Mouse (Mus musculus) hindbrain, embryonic 10.5 days (tissue): Measurements from ENCODE around the gene Kcnh1. TPM values are rescaled to one million over a fixed set of nuclear protein-coding genes. Genes with fewer than 3 reads are reported as not detected.
A peak's percentile ranks its signal among the peaks of the same experiment; 100 is the strongest.

ENCODE experiments used
- DNase-seq: peaks from one replicate; pipeline ENCODE4 v3.0.0-alpha.2; 2017; ENCODE audit warnings: low spot score
- H3K27ac ChIP-seq: fragments of 300-500 bp; sonication (generic); 2 replicates; pipeline ENCODE4 v1.5.1; 2016; ENCODE audit warnings: mild to moderate bottlenecking, moderate library complexity
- H3K27me3 ChIP-seq: fragments of 300-500 bp; sonication (generic); 2 replicates; pipeline ENCODE4 v1.6.1; 2016; ENCODE audit warnings: mild to moderate bottlenecking; ENCODE audit not compliant: poor library complexity, insufficient read depth, severe bottlenecking
- H3K36me3 ChIP-seq: fragments of 300-500 bp; sonication (generic); 2 replicates; pipeline ENCODE4 v1.6.1; 2016; ENCODE audit warnings: mild to moderate bottlenecking, moderate library complexity
- H3K4me1 ChIP-seq: fragments of 300-500 bp; sonication (generic); replicated peaks from 2 replicates; pipeline ENCODE4 v1.6.1; 2016; ENCODE audit warnings: mild to moderate bottlenecking
- H3K4me3 ChIP-seq: fragments of 300-500 bp; sonication (generic); 2 replicates; pipeline ENCODE4 v1.5.1; 2016; ENCODE audit warnings: mild to moderate bottlenecking, moderate library complexity
- H3K9me3 ChIP-seq: fragments of 300-500 bp; sonication (generic); 2 replicates; pipeline ENCODE4 v1.6.1; 2016; ENCODE audit warnings: mild to moderate bottlenecking, moderate library complexity
- WGBS: fragments of 180-500 bp; shearing (Covaris S2); methylation state at CpG from one replicate; pipeline ENCODE4 v1.1.7; 2016; 5-methylcytosine and 5-hydroxymethylcytosine counted together
- polyA plus RNA-seq: library from polyadenylated mRNA; unstranded; fragments of >200 nt; fragmentation: Nextera tagmentation; extraction: Ambion mirVana; gene quantifications from 2 replicates; pipeline ENCODE4 v1.2.1, GENCODE M21; 2016

Gene Kcnh1
- 0.84 and 1.4 TPM in 2 replicates for polyA plus RNA-seq

DNA sequence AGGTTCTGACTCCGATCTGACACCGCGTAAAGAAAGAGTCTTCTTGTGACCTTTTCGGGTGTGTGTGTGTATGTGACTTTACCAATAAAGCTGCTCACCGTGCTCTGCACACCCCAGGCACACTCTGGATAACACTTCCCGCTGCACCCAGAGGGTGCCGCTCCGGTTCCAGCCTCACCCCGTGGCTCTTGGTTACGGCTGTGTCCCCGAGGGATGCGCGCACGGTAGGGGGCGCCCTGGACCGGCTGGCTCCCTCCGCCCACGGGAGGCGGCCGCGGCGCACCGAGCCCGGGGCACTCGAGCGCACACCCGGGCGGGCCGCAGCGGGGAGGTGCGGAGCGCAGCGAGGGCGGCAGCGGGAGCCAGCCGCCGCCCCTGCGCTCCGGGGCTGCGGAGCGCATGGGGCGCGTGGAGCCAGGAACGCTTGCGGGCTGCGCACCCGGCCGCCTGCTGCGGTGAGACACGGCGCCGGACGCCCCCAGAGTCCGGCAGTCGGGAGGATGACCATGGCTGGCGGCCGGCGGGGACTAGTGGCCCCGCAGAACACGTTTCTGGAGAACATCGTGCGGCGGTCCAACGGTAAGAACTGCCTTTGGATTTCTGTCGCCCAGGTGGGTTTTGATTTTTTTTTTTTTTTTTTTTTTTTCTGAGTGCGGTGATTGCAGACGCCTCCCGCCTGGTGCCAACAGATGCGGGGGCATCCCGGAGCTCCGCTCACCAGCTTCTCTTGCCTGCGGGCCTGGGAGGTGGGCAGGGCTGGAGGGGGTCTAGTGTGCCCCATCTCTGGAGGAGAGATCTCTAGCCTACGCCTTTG lies at the start of gene Kcnh1:
Kcnh1 (plus strand) TSS at position 267 of the 814 bp plus-strand sequence.
- DNase-seq, result peak; percentile 82
- Histone ChIP-seq H3K27me3 (peaks cover 54% of the 10 kb centered on the region), H3K36me3 (no peaks in the 10 kb centered on the region), H3K4me1 (peaks cover 12% of the 10 kb centered on the region), H3K27ac (peak within 1 kb of the TSS; percentile 72), H3K9me3 (no peaks in the 10 kb centered on the region), H3K4me3 (peak within 1 kb of the TSS; percentile 61)
- 2% methylated on average over 73 of the region's 73 CpGs for WGBS

DNA sequence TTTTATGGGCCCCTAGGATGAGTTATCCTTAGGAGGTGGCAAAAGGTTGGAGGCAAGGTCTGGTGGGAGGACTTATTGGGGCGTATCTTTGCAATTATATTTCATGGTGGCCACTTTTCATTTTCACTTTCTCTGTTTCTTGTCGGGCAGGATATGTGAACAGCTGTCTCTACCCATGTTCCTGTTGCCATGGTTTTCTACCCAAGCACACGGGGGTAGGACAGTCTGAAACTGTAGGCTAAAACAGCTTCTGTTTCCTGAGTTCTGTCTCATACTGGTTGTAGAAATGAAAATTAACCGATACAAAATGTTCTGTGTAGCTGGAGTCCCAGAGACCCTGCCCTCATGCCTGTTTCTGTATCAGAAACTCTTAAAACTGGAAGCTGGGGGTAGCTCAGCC lies 39.4 kb upstream of the Kcnh1 start:
- Histone ChIP-seq H3K4me3 (no peak overlapping the region), H3K27me3 (no peaks in the 10 kb centered on the region), H3K9me3 (peaks cover 2% of the 10 kb centered on the region; the same call in 1 of the 2 replicates), H3K36me3 (no peaks in the 10 kb centered on the region), H3K27ac (no peak overlapping the region), H3K4me1 (no peaks in the 10 kb centered on the region)
- DNase-seq, result no peak
- WGBS, result 90% methylated on average over 4 of the region's 4 CpGs

DNA sequence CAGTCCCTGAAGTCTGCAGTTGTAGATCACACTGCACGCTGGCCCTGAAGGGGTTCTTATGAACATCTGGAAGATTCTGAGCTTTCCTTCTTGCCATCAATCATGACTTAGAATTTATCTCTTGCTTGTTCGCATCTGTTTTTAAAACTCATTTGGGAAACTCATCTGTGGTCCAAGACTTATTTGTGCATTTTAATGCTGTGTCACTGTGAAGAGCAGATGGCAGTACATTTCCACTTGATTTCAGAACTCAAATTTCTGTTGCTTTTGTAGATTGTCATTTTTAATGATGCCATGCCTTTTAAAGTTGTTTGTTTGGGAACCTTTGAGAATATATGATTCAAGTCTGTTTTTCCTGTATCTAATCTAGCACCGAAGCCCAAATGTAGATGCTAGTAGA lies 19.1 kb upstream of the Kcnh1 start:
- 95% methylated on average over 3 of the region's 3 CpGs for WGBS

DNA sequence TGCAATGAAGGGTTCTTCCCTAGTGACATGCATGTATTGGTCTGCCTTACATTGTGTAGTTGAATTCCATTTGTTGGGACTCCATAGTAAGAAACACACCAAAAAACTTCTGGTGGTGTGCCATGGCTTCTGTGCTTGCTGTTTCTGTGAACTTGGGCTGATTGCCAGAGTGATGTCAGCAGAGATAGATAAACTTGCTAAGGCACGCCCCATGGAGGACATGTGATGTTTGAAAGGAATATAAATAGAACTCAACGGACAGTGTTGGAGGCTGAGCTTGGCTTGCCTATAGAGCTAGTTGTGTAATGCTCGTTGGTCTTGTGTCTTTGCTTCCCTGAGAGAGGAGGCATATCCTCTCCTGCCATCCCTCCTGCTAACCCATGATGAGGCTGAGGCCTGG lies 10.7 kb upstream of the Kcnh1 start:
- H3K27me3 ChIP-seq, result no peaks in the 10 kb centered on the region
- DNase-seq, result no peak
- no peaks in the 10 kb centered on the region for H3K36me3 ChIP-seq
- H3K9me3 ChIP-seq, result no peaks in the 10 kb centered on the region
- no peak overlapping the region for H3K4me3 ChIP-seq
- no peak overlapping the region for H3K27ac ChIP-seq
- WGBS, result 86% methylated on average over 3 of the region's 3 CpGs
- H3K4me1 ChIP-seq, result no peaks in the 10 kb centered on the region

More for the DNA sequence above, 19.1 kb upstream of the Kcnh1 start:
- Histone ChIP-seq H3K27me3 (no peaks in the 10 kb centered on the region), H3K4me3 (no peak overlapping the region), H3K36me3 (no peaks in the 10 kb centered on the region), H3K27ac (no peak overlapping the region), H3K9me3 (no peaks in the 10 kb centered on the region), H3K4me1 (no peaks in the 10 kb centered on the region)
- no peak for DNase-seq

DNA sequence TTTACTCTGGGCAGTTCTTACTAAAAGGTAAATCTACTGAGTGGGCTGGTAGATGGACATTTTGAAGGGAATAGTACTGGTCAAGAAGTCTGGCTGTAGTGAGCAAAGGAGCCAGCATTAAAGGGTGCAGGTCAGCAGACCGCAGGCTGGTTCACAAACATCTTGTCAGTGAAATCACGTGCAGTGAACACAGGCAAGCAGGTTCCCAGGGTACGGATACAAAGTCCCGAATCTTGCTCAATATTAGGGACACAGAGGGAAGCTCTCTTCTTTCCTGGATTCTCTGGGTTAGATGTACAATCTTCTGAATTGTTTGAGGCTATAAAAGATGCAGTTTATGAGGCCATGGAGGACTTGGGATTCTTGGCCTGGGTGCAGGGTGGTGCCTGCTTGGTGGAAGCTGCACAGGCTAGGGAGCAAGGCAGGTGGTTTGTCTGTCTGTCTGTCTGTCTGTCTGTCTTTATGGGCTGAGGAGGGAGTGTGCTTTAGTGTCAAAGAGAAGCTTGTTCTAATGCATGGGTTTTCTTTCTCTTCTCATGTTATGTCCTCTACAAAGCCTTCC lies 8.8 kb upstream of the Kcnh1 start:
- H3K27me3 ChIP-seq, result no peaks in the 10 kb centered on the region
- no peak for DNase-seq
- no peak overlapping the region for H3K4me3 ChIP-seq
- WGBS, result 84% methylated on average over 4 of the region's 4 CpGs
- no peak overlapping the region for H3K27ac ChIP-seq
- no peaks in the 10 kb centered on the region for H3K4me1 ChIP-seq
- H3K9me3 ChIP-seq, result no peaks in the 10 kb centered on the region
- H3K36me3 ChIP-seq, result no peaks in the 10 kb centered on the region

DNA sequence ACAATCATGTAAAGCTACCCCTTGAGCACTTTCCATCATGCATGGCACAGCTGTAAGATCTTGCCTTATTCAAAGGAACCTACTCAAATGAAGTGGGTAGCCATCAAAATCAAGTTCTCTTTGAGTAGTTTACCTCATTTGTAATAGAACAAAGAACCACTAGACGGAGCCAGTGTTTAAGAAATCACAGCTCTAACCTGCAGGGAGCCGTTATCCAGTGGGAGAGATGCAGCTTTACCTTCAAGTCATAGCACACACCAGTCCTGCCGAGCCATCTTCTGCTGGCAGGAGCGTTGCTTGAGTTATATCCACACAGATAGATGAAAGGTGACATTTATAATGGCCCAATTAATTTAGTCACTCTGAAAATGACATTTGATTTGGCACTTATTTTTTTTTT lies 1.5 kb upstream of the Kcnh1 start:
- Histone ChIP-seq H3K36me3 (no peaks in the 10 kb centered on the region), H3K9me3 (no peaks in the 10 kb centered on the region), H3K27ac (no peak overlapping the region), H3K4me3 (no peak overlapping the region), H3K27me3 (peaks cover 54% of the 10 kb centered on the region), H3K4me1 (peaks cover 12% of the 10 kb centered on the region)
- DNase-seq, result no peak
- 21% methylated on average over 4 of the region's 4 CpGs for WGBS

DNA sequence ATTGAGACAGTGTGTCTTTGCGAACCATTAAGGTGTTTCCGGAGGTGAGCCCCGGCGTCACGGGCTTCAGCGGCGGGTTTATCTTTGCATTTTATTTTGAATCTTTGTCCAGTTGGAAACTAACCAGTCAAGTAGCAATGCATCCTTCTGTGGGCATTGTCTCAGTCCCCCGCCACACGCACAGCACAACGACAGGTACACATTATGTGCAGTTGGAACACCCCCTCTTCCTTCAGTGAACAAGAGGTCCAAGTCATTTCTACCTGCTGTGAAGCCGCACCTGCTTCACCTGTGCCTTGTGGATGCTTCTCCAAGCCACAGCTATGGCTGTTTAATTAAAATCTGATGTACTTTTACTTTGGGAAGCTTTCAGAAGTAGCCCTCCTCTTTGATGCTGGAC lies 803 bp upstream of the Kcnh1 start:
- WGBS, result 82% methylated on average over 11 of the region's 11 CpGs
- DNase-seq, result no peak
- peaks cover 12% of the 10 kb centered on the region for H3K4me1 ChIP-seq
- H3K27me3 ChIP-seq, result peaks cover 54% of the 10 kb centered on the region
- no peaks in the 10 kb centered on the region for H3K36me3 ChIP-seq
- no peak overlapping the region for H3K27ac ChIP-seq
- no peak overlapping the region for H3K4me3 ChIP-seq
- no peaks in the 10 kb centered on the region for H3K9me3 ChIP-seq

DNA sequence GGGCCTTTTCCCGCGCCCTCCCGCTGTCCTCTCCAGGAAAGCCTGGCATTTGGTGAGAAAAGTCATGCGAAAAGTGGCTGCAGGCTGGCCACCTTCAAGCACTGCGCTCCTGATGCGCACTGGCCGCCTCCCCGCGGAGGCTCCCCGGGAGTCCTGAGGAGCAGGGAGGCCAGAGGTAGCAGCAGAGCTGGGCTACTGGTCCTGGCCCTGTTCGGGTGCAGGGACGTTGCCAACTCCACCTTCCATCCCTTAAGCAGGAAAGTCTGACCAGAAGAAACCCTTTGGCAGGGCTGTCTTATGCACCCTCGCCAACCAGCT lies 707 bp downstream of the Kcnh1 start:
- peak; percentile 16 for DNase-seq
- H3K9me3 ChIP-seq, result no peaks in the 10 kb centered on the region

DNA sequence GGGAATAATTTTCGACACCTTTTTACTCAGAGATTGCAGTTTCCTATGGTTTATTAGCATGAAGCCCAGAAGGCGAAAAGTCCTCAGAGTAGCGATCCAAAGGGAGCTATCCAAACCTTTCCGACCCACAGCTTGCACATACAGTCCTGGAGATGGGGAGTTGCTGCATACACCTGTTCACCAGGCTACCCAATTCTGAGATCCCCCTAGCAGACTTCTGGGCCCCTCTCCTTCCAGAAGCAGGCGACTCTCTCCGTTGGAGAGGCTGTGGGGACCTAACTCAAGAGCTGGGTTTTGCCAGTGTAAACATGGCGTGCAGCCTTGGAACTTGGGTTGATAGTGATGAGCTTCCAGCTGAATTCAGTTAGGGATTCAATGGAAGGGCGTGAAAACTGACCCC lies 1.3 kb downstream of the Kcnh1 start:
- Histone ChIP-seq H3K36me3 (no peaks in the 10 kb centered on the region), H3K4me1 (peaks cover 12% of the 10 kb centered on the region), H3K9me3 (no peaks in the 10 kb centered on the region), H3K4me3 (peak overlapping the region; percentile 61), H3K27me3 (peaks cover 54% of the 10 kb centered on the region), H3K27ac (no peak overlapping the region)
- WGBS, result 63% methylated on average over 8 of the region's 8 CpGs
- DNase-seq, result no peak

More for the DNA sequence above, 707 bp downstream of the Kcnh1 start:
- Histone ChIP-seq H3K4me1 (peaks cover 12% of the 10 kb centered on the region), H3K36me3 (no peaks in the 10 kb centered on the region), H3K4me3 (peak overlapping the region; percentile 61), H3K27me3 (peaks cover 54% of the 10 kb centered on the region), H3K27ac (0 out of 2 replicates have a peak overlapping the region, but pooled peaks have one; percentile 72)
- 7% methylated on average over 13 of the region's 13 CpGs for WGBS

DNA sequence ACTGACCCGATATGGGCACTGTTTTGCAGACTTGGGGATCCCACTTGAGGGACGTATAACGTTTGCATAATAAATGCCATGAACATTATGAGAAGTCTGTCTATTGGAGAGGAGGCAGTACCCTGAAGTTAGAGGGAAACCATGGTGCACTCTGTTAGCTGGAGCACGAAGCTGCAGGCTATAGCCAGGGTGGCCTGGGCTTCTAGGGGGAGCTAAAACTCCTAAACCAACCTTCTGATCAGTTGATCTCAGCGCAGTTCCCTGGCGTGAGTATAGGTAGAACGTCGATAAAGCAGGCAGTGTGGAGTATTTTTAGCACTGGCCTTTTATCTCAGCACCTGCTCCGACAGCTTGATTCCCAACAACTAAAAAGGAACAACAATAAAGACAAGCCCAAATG lies 2.1 kb downstream of the Kcnh1 start:
- no peak for DNase-seq
- Histone ChIP-seq H3K4me1 (peaks cover 12% of the 10 kb centered on the region), H3K4me3 (no peak overlapping the region), H3K36me3 (no peaks in the 10 kb centered on the region), H3K27me3 (peaks cover 54% of the 10 kb centered on the region), H3K27ac (no peak overlapping the region), H3K9me3 (no peaks in the 10 kb centered on the region)
- 77% methylated on average over 9 of the region's 9 CpGs for WGBS

DNA sequence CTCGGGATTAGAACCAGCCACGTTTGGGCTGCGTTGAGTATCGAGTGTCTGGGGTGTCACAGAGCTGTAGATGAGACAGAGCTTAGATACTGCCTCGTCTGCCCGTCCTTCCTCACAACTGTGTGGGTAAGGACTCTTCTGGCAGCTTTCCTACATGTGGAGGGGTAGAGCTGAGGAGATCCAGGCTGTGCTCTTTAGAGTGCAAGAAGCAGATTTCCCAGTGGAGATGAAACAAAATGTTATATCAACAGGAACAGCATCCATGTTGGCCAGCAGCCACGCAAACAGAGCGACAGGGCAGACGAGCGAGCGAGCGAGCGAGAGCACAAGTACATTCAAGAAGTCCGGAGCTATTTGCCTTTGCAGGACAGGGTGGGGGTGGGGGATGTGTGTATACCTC lies 3.1 kb downstream of the Kcnh1 start:
- DNase-seq, result no peak
- H3K27ac ChIP-seq, result no peak overlapping the region
- peaks cover 12% of the 10 kb centered on the region for H3K4me1 ChIP-seq
- peaks cover 45% of the 10 kb centered on the region for H3K27me3 ChIP-seq
- no peak overlapping the region for H3K4me3 ChIP-seq
- no peaks in the 10 kb centered on the region for H3K9me3 ChIP-seq
- H3K36me3 ChIP-seq, result no peaks in the 10 kb centered on the region
- 86% methylated on average over 14 of the region's 14 CpGs for WGBS

DNA sequence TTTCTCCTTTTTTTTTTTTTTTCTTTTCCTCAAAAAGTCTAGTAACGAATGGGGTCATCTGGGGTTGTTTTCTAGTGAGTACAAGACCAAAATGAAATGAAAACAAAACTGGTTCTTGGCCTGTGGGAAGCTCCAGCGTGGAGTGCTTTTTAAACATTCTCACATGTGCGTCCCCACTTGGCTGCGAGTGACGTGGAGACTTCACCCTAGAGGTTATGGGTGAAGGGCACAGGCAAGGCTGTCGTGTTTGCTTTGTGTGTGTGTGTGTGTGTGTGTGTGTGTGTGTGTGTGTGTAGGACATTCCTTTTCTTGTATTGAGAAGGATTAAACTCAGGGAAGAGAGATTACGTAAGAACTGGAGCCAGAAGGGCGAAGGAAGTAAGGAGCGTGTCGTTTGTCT lies 6.9 kb downstream of the Kcnh1 start:
- Histone ChIP-seq H3K27me3 (peaks cover 11% of the 10 kb centered on the region), H3K4me1 (no peaks in the 10 kb centered on the region), H3K27ac (no peak overlapping the region), H3K4me3 (no peak overlapping the region), H3K9me3 (no peaks in the 10 kb centered on the region), H3K36me3 (no peaks in the 10 kb centered on the region)
- 69% methylated on average over 10 of the region's 10 CpGs for WGBS
- DNase-seq, result no peak

DNA sequence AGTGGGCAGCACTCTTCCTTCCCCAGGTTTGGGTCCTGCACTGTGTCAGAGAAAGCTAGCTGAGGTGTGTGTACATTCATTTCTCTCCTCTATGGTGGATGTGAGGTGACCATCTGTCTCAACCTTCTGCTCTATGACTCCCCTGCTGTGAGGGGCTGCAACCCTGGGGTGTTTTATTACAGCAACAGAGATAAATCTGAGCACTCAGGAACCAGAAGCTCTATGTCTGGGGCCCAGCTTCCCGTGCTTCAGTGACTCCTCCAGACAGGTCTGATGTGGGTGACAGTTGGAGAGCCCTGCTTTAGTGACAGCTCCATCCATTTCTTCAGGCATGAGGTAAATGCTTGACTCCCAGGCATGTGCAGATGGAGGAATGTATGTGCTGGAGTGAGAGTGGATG lies 12.4 kb downstream of the Kcnh1 start:
- WGBS, result 55% methylated on average over 1 of the region's 1 CpGs
- DNase-seq, result no peak
- Histone ChIP-seq H3K4me1 (no peaks in the 10 kb centered on the region), H3K4me3 (no peak overlapping the region), H3K36me3 (no peaks in the 10 kb centered on the region), H3K9me3 (no peaks in the 10 kb centered on the region), H3K27ac (no peak overlapping the region), H3K27me3 (no peaks in the 10 kb centered on the region)
